Comparison of ENCODE assay signal across 17 mouse cellular contexts in genomic region chr6:95551000-95551399, GRCm38 (mm10).
A peak's percentile ranks its signal among the peaks of the same experiment; 100 is the strongest.
DNase-seq lines count a peak whose midpoint lies in the region; ATAC-seq lines count a peak whose summit lies in the region.
"Had no signal": no experiment of that assay in that cellular context is flagged by ENCODE, and none has a peak within 500 bp of the region (broad histone marks: within the 10 kb centered on the region; RNA-seq: fewer than 3 reads in every experiment).

No protein-coding gene starts in this region.

- H3K4me1 ChIP-seq in lung, embryonic 16.5 days (replicated peaks; ENCODE audit: control insufficient read depth, insufficient read depth, low read length), result peaks cover 19% of the 10 kb centered on the region
- H3K4me1 ChIP-seq in embryonic facial prominence, embryonic 10.5 days, result peaks cover 27% of the 10 kb centered on the region
- H3K4me1 ChIP-seq: midbrain, embryonic 15.5 days had no signal

- no peak overlapping the region for H3K9ac ChIP-seq in lung, embryonic 16.5 days (ENCODE audit: low read length)
- H3K9ac ChIP-seq: midbrain, embryonic 15.5 days had no signal

- H3K4me3 ChIP-seq in lung, embryonic 16.5 days (ENCODE audit: low read length), result no peak overlapping the region
- no peak overlapping the region for H3K4me3 ChIP-seq in embryonic facial prominence, embryonic 10.5 days
- H3K4me3 ChIP-seq: midbrain, embryonic 15.5 days had no signal

- peak; percentile 19 to 56 for DNase-seq in adrenal gland, adult (ENCODE audit: inconsistent age in 2 of 2, low spot score in 1 of 2)
- no peak for DNase-seq in adrenal gland, postnatal 4 days (ENCODE audit: low spot score in 2 of 2)
- DNase-seq in lung, adult 18-20 months, result no peak
- DNase-seq in adrenal gland, postnatal 10 days, result peak; percentile 15
- DNase-seq in embryonic facial prominence, embryonic 10.5 days (ENCODE audit: low spot score), result peak; percentile 22
- DNase-seq in thymus, postnatal 4 days, result no peak
- DNase-seq in gastrocnemius, adult 18-20 months (ENCODE audit: low spot score), result no peak
- DNase-seq: cerebellum, postnatal 10 days; heart, adult 18-20 months; kidney, adult 18-20 months; kidney, postnatal 36 days; left cerebral cortex, postnatal 4 days had no signal

- no peak overlapping the region for H3K4me2 ChIP-seq in lung, embryonic 16.5 days (ENCODE audit: low read depth, low read length)
- H3K4me2 ChIP-seq: liver, embryonic 11.5 days; midbrain, embryonic 15.5 days had no signal

- 0 out of 2 replicates have a peak, but pooled peaks have one; percentile 42 for ATAC-seq in lung, embryonic 16.5 days (ENCODE audit: low read depth)
- ATAC-seq: hindbrain, embryonic 16.5 days; midbrain, embryonic 15.5 days had no signal

- no peaks in the 10 kb centered on the region for H3K27me3 ChIP-seq in lung, embryonic 16.5 days (ENCODE audit: control insufficient read depth, insufficient read depth, low read depth, low read length)
- no peaks in the 10 kb centered on the region for H3K27me3 ChIP-seq in embryonic facial prominence, embryonic 10.5 days (replicated peaks; ENCODE audit: low read depth, poor library complexity, severe bottlenecking)
- H3K27me3 ChIP-seq: CH12.LX had no signal

- no peaks in the 10 kb centered on the region for H3K36me3 ChIP-seq in lung, embryonic 16.5 days (ENCODE audit: control insufficient read depth, insufficient read depth, low read length)
- H3K36me3 ChIP-seq in embryonic facial prominence, embryonic 10.5 days (replicated peaks), result no peaks in the 10 kb centered on the region; the same call in 1 of the 2 replicates
- H3K36me3 ChIP-seq: midbrain, embryonic 15.5 days had no signal

- 57% methylated on average over 4 of the region's 4 CpGs for WGBS in lung, embryonic 16.5 days
- 43% methylated on average over 4 of the region's 4 CpGs for WGBS in embryonic facial prominence, embryonic 10.5 days

- no peak overlapping the region for H3K27ac ChIP-seq in lung, embryonic 16.5 days (ENCODE audit: low read length)
- peak overlapping the region; percentile 40; the same call in 1 of the 2 replicates for H3K27ac ChIP-seq in embryonic facial prominence, embryonic 10.5 days (replicated peaks)
- H3K27ac ChIP-seq: midbrain, embryonic 15.5 days had no signal

- no peaks in the 10 kb centered on the region for H3K9me3 ChIP-seq in lung, embryonic 16.5 days (ENCODE audit: control insufficient read depth, low read length)
- H3K9me3 ChIP-seq in embryonic facial prominence, embryonic 10.5 days, result no peaks in the 10 kb centered on the region
- H3K9me3 ChIP-seq: midbrain, embryonic 15.5 days had no signal

Comparison
In these comparisons a context has a peak if more than half of its experiments do, and no peak if none do; other contexts are left out.
1. DNase-seq: peak in adrenal gland, adult (2 of 2), adrenal gland, postnatal 10 days (single experiment) and embryonic facial prominence, embryonic 10.5 days (single experiment); none in adrenal gland, postnatal 4 days (0 of 2), lung, adult 18-20 months (0 of 2), thymus, postnatal 4 days (single experiment) and gastrocnemius, adult 18-20 months (single experiment).